Mouse (Mus musculus): ENCODE measurements around the gene Olfr675. TPM values are rescaled to one million over a fixed set of nuclear protein-coding genes. Genes with fewer than 3 reads are reported as not detected.

The Olfr675 gene
- not detected for total RNA-seq (2023)

GRCm38 (mm10) chr7:105028360-105028759, at the start of gene Olfr675:
TSS of gene Olfr675 (minus strand) at chr7:105028460.

GRCm38 (mm10) chr7:105064175-105064574, 35.9 kb upstream of the Olfr675 start, which contains the start of gene Olfr678:
TSS of gene Olfr678 (plus strand) at chr7:105064475.

GRCm38 (mm10) chr7:105032398-105032797, 4.1 kb upstream of the Olfr675 start, which contains the start of gene Olfr676:
TSS of gene Olfr676 (plus strand) at chr7:105032698.

GRCm38 (mm10) chr7:105001929-105002328, 26.3 kb downstream of the Olfr675 start, which contains the start of gene Olfr672:
TSS of gene Olfr672 (minus strand) at chr7:105002029.

GRCm38 (mm10) chr7:104979026-104979425, 49.2 kb downstream of the Olfr675 start, which contains the start of gene Olfr671:
TSS of gene Olfr671 (minus strand) at chr7:104979126.

Other genes starting within 250 kb of the Olfr675 start
- not detected for gene Usp17lb, start 185.9 kb downstream of the Olfr675 start, total RNA-seq (2023)
- gene Usp17la, start 171.5 kb downstream of the Olfr675 start, total RNA-seq (2023) = not detected
- gene Olfr665, start 150.4 kb downstream of the Olfr675 start, total RNA-seq (2023) = not detected
- gene Olfr666, start 132.5 kb downstream of the Olfr675 start, total RNA-seq (2023) = not detected
- not detected for gene Olfr667, start 107.0 kb downstream of the Olfr675 start, total RNA-seq (2023)
- not detected for gene Olfr668, start 100.4 kb downstream of the Olfr675 start, total RNA-seq (2023)
- not detected for gene Olfr669, start 94.2 kb downstream of the Olfr675 start, total RNA-seq (2023)
- gene Olfr670, start 65.8 kb downstream of the Olfr675 start, total RNA-seq (2023) = not detected
- not detected for gene Olfr671, start 49.3 kb downstream of the Olfr675 start, total RNA-seq (2023)
- gene Olfr672, start 26.4 kb downstream of the Olfr675 start, total RNA-seq (2023) = not detected
- gene Olfr676, start 4.2 kb upstream of the Olfr675 start, total RNA-seq (2023) = not detected
- not detected for gene Olfr677, start 22.9 kb upstream of the Olfr675 start, total RNA-seq (2023)
- gene Olfr678, start 36.0 kb upstream of the Olfr675 start, total RNA-seq (2023) = not detected
- not detected for gene Olfr679, start 52.7 kb upstream of the Olfr675 start, total RNA-seq (2023)
- not detected for gene Olfr680-ps1, start 64.4 kb upstream of the Olfr675 start, total RNA-seq (2023)
- not detected for gene Olfr681, start 88.4 kb upstream of the Olfr675 start, total RNA-seq (2023)
- not detected for gene Olfr683, start 118.6 kb upstream of the Olfr675 start, total RNA-seq (2023)
- gene Olfr684, start 135.2 kb upstream of the Olfr675 start, total RNA-seq (2023) = not detected
- gene Olfr685, start 157.6 kb upstream of the Olfr675 start, total RNA-seq (2023) = not detected
- gene Olfr686, start 179.0 kb upstream of the Olfr675 start, total RNA-seq (2023) = not detected